Mouse (Mus musculus) heart, adult 11 months (tissue): ENCODE data around the gene Acyp1.

Source experiments
- DNase-seq: peaks from one replicate; pipeline ENCODE4 v3.0.0; 2022

Acyp1 gene

GRCm38 (mm10) chr12:85287809-85288485 is at the start of gene Acyp1:
Acyp1 (minus strand) TSS chr12:85288438.
- peak; percentile 97 for DNase-seq

GRCm38 (mm10) chr12:85337567-85338311 is 49.5 kb upstream of the Acyp1 start:
- DNase-seq = no peak

- DNase-seq = no peak
Observed at GRCm38 (mm10) chr12:85330153-85330552, 41.9 kb upstream of the Acyp1 start.

- DNase-seq = no peak
Observed at GRCm38 (mm10) chr12:85308651-85309050, 20.4 kb upstream of the Acyp1 start.

- DNase-seq = peak; percentile 97
Observed at GRCm38 (mm10) chr12:85305247-85305892, 17.1 kb upstream of the Acyp1 start.

GRCm38 (mm10) chr12:85304725-85305124 is 16.5 kb upstream of the Acyp1 start:
- DNase-seq = no peak

GRCm38 (mm10) chr12:85303256-85303655 is 15.0 kb upstream of the Acyp1 start:
- DNase-seq = no peak

- no peak for DNase-seq
Observed at GRCm38 (mm10) chr12:85298835-85299180, 10.6 kb upstream of the Acyp1 start.

- no peak for DNase-seq
Observed at GRCm38 (mm10) chr12:85298127-85298834, 10.0 kb upstream of the Acyp1 start.

- DNase-seq = peak; percentile 81
Observed at GRCm38 (mm10) chr12:85297345-85297997, 9.2 kb upstream of the Acyp1 start.

- DNase-seq = peak; percentile 81
Observed at GRCm38 (mm10) chr12:85296915-85297314, 8.7 kb upstream of the Acyp1 start.

GRCm38 (mm10) chr12:85295506-85295905 is 7.3 kb upstream of the Acyp1 start:
- DNase-seq = no peak

GRCm38 (mm10) chr12:85292906-85293305 is 4.7 kb upstream of the Acyp1 start:
- no peak for DNase-seq

- DNase-seq = no peak
Observed at GRCm38 (mm10) chr12:85292288-85292687, 4.0 kb upstream of the Acyp1 start.

- DNase-seq = no peak
Observed at GRCm38 (mm10) chr12:85291541-85291940, 3.3 kb upstream of the Acyp1 start.

GRCm38 (mm10) chr12:85290633-85291032 is 2.4 kb upstream of the Acyp1 start:
- DNase-seq = peak; percentile 83

- peak; percentile 91 for DNase-seq
Observed at GRCm38 (mm10) chr12:85289157-85290000, 1.1 kb upstream of the Acyp1 start.

GRCm38 (mm10) chr12:85288486-85289156 is 383 bp upstream of the Acyp1 start, which contains the start of gene Zc2hc1c:
Zc2hc1c (plus strand) TSS chr12:85288591.
- DNase-seq = peak; percentile 100

GRCm38 (mm10) chr12:85286941-85287340 is 1.3 kb downstream of the Acyp1 start:
- DNase-seq = no peak

GRCm38 (mm10) chr12:85284996-85285395 is 3.2 kb downstream of the Acyp1 start:
- DNase-seq = peak; percentile 71

- DNase-seq = peak; percentile 88
Observed at GRCm38 (mm10) chr12:85284331-85284730, 3.9 kb downstream of the Acyp1 start.
